Mouse (Mus musculus) CH12.LX (cell line): ENCODE results near the gene Adtrp. TPM values are rescaled to one million over a fixed set of nuclear protein-coding genes. Genes with fewer than 3 reads are reported as not detected.

ENCODE experiments used
- DNase-seq: peaks from one replicate; pipeline ENCODE4 v3.0.0-alpha.2; 2013; ENCODE audit errors: extremely low read depth
- H3K27ac ChIP-seq: 2 replicates; pipeline ENCODE4 v1.5.1; 2012; ENCODE audit warnings: low read depth, mild to moderate bottlenecking, control low read depth, moderate library complexity; ENCODE audit not compliant: insufficient read depth
- H3K27me3 ChIP-seq: replicated peaks from 2 replicates; pipeline ENCODE3; 2012; ENCODE audit warnings: inconsistent platforms
- H3K36me3 ChIP-seq, 2 experiments: replicated peaks in 1 of 2; 2 replicates each; pipeline versions ENCODE3 to v1.6.1; 2012; ENCODE audit warnings: inconsistent platforms in 1 of 2, low read length in 1 of 2, mild to moderate bottlenecking in 1 of 2, mixed read lengths in 1 of 2, moderate library complexity in 1 of 2; ENCODE audit not compliant: control insufficient read depth in 1 of 2, insufficient read depth in 1 of 2
- H3K4me1 ChIP-seq, 2 experiments: 2 replicates each; pipeline ENCODE4 v1.6.1; 2012; ENCODE audit warnings: inconsistent platforms in 1 of 2, moderate library complexity in 1 of 2; ENCODE audit not compliant: insufficient read depth in 2 of 2, control insufficient read depth in 1 of 2
- H3K4me2 ChIP-seq: 2 replicates; pipeline ENCODE4 v1.6.1; 2012; ENCODE audit warnings: low read depth, mild to moderate bottlenecking, control low read depth; ENCODE audit not compliant: poor library complexity, insufficient read depth, severe bottlenecking
- H3K4me3 ChIP-seq, 3 experiments: fragments of 150-350 bp in 1 of 3; sonication (generic) in 1 of 3; replicated peaks in 1 of 3; 2 replicates each; pipeline versions ENCODE3 to v1.5.1; 2011 to 2012; ENCODE audit warnings: low read depth in 2 of 3, low read length in 2 of 3, mild to moderate bottlenecking in 2 of 3, moderate library complexity in 2 of 3, control low read depth in 1 of 3, improper control_type of control experiment in 1 of 3, inconsistent platforms in 1 of 3, mixed read lengths in 1 of 3; ENCODE audit not compliant: poor library complexity in 1 of 3
- H3K79me2 ChIP-seq: replicated peaks from 2 replicates; pipeline ENCODE4 v1.6.1; 2012; ENCODE audit warnings: mild to moderate bottlenecking, moderate library complexity; ENCODE audit not compliant: control insufficient read depth, poor library complexity, insufficient read depth, severe bottlenecking; ENCODE audit errors: extremely low read depth
- H3K9ac ChIP-seq: 2 replicates; pipeline ENCODE4 v1.6.1; 2012; ENCODE audit warnings: low read depth, mild to moderate bottlenecking, control low read depth, moderate library complexity; ENCODE audit not compliant: insufficient read depth
- H3K9me3 ChIP-seq: replicated peaks from 2 replicates; pipeline ENCODE3; 2012; ENCODE audit warnings: low read length, inconsistent platforms, mixed read lengths
- BHLHE40 ChIP-seq: IDR thresholded peaks from 2 replicates; pipeline ENCODE4 v1.6.1; 2011; ENCODE audit warnings: mild to moderate bottlenecking, low read depth, low read length, improper control_type of control experiment
- CHD2 ChIP-seq: IDR thresholded peaks from 2 replicates; pipeline ENCODE4 v1.6.1; 2011; ENCODE audit warnings: low read length, improper control_type of control experiment
- CTCF ChIP-seq, 2 experiments: IDR thresholded peaks in 1 of 2; conservative IDR thresholded peaks in 1 of 2; 2 replicates each; pipeline ENCODE4 v1.5.1; 2011 to 2012; ENCODE audit warnings: low read depth in 2 of 2, low read length in 2 of 2, improper control_type of control experiment in 1 of 2, inconsistent platforms in 1 of 2, mild to moderate bottlenecking in 1 of 2, moderate library complexity in 1 of 2
- E2F4 ChIP-seq: IDR thresholded peaks from 2 replicates; pipeline ENCODE4 v1.6.1; 2011; ENCODE audit warnings: low read depth, low read length, improper control_type of control experiment; ENCODE audit not compliant: insufficient replicate concordance
- EP300 ChIP-seq: IDR thresholded peaks from 2 replicates; pipeline ENCODE4 v1.6.1; 2011; ENCODE audit warnings: low read length, improper control_type of control experiment
- HCFC1 ChIP-seq: IDR thresholded peaks from 2 replicates; pipeline ENCODE4 v1.6.1; 2012; ENCODE audit warnings: low read depth, mild to moderate bottlenecking, inconsistent platforms, low read length, improper control_type of control experiment
- IRF4 ChIP-seq: IDR thresholded peaks from 2 replicates; pipeline ENCODE4 v1.6.1; 2014; ENCODE audit warnings: low read depth, mild to moderate bottlenecking, inconsistent platforms, low read length, improper control_type of control experiment
- JUND ChIP-seq: conservative IDR thresholded peaks from 2 replicates; pipeline ENCODE4 v1.6.1; 2011; ENCODE audit warnings: low read depth, low read length, improper control_type of control experiment
- MAX ChIP-seq: IDR thresholded peaks from 2 replicates; pipeline ENCODE4 v1.6.1; 2011; ENCODE audit warnings: low read length, improper control_type of control experiment
- MAZ ChIP-seq: IDR thresholded peaks from 2 replicates; pipeline ENCODE4 v1.6.1; 2012; ENCODE audit warnings: low read depth, mild to moderate bottlenecking, inconsistent platforms, low read length, improper control_type of control experiment, moderate library complexity
- MEF2A ChIP-seq: IDR thresholded peaks from 2 replicates; pipeline ENCODE4 v1.6.1; 2014; ENCODE audit warnings: low read depth, mild to moderate bottlenecking, inconsistent platforms, low read length, improper control_type of control experiment, borderline replicate concordance
- MXI1 ChIP-seq: IDR thresholded peaks from 2 replicates; pipeline ENCODE4 v1.6.1; 2011; ENCODE audit warnings: mild to moderate bottlenecking, low read depth, low read length, improper control_type of control experiment
- MYC ChIP-seq: IDR thresholded peaks from 2 replicates; pipeline ENCODE4 v1.6.1; 2011; ENCODE audit warnings: low read depth, mild to moderate bottlenecking, improper control_type of control experiment, low read length
- NELFE ChIP-seq: IDR thresholded peaks from 2 replicates; pipeline ENCODE4 v1.6.1; 2011; ENCODE audit warnings: low read depth, low read length, improper control_type of control experiment
- NRF1 ChIP-seq: IDR thresholded peaks from 2 replicates; pipeline ENCODE4 v1.6.1; 2014; ENCODE audit warnings: low read depth, mild to moderate bottlenecking, inconsistent platforms, low read length, improper control_type of control experiment, moderate library complexity
- POLR2AphosphoS2 ChIP-seq: IDR thresholded peaks from 2 replicates; pipeline ENCODE4 v1.6.1; 2011; ENCODE audit warnings: low read depth, low read length, improper control_type of control experiment
- RAD21 ChIP-seq: IDR thresholded peaks from 2 replicates; pipeline ENCODE4 v1.6.1; 2011; ENCODE audit warnings: low read depth, mild to moderate bottlenecking, low read length, improper control_type of control experiment, moderate library complexity
- RCOR1 ChIP-seq: conservative IDR thresholded peaks from 2 replicates; pipeline ENCODE4 v1.6.1; 2012; ENCODE audit warnings: low read depth, mild to moderate bottlenecking, inconsistent platforms, low read length, improper control_type of control experiment
- SIN3A ChIP-seq: IDR thresholded peaks from 2 replicates; pipeline ENCODE4 v1.6.1; 2012; ENCODE audit warnings: low read length, improper control_type of control experiment, inconsistent platforms
- SMC3 ChIP-seq: IDR thresholded peaks from 2 replicates; pipeline ENCODE4 v1.6.1; 2011; ENCODE audit warnings: low read depth, low read length, improper control_type of control experiment
- TCF12 ChIP-seq: IDR thresholded peaks from 2 replicates; pipeline ENCODE4 v1.6.1; 2014; ENCODE audit warnings: low read depth, mild to moderate bottlenecking, inconsistent platforms, low read length, improper control_type of control experiment
- UBTF ChIP-seq: IDR thresholded peaks from 2 replicates; pipeline ENCODE4 v1.6.1; 2012; ENCODE audit warnings: low read depth, mild to moderate bottlenecking, inconsistent platforms, low read length, improper control_type of control experiment, moderate library complexity
- ZC3H11A ChIP-seq: IDR thresholded peaks from 2 replicates; pipeline ENCODE4 v1.6.1; 2012; ENCODE audit warnings: low read depth, mild to moderate bottlenecking, inconsistent platforms, low read length, improper control_type of control experiment
- ZMIZ1 ChIP-seq: IDR thresholded peaks from 2 replicates; pipeline ENCODE4 v1.6.1; 2012; ENCODE audit warnings: low read depth, mild to moderate bottlenecking, inconsistent platforms, low read length, improper control_type of control experiment
- dilution Hi-C: fragments of 300-500 bp; cut with MboI; formaldehyde crosslinking; loops from 2 replicates; pipeline ENCODE4 v1.14.3; 2020; ENCODE audit warnings: low sequenced_read_pairs; ENCODE audit not compliant: extremely low pct_unique_long_range_greater_than_20kb, extremely low pct_ligation_motif_present
- in situ Hi-C: fragments of 300-500 bp; cut with MboI; formaldehyde crosslinking; loops from 3 replicates; pipeline ENCODE4 v1.14.3; 2019; ENCODE audit warnings: low sequenced_read_pairs, low pct_ligation_motif_present, low pct_unique_long_range_greater_than_20kb, mixed read lengths
- polyA plus RNA-seq: library from polyadenylated mRNA; unstranded; fragments of >175 nt; gene quantifications from 2 replicates; pipeline ENCODE4 v1.2.1, GENCODE M21; 2012; ENCODE audit warnings: low read depth; ENCODE audit not compliant: insufficient read length
- total RNA-seq, 2 experiments: library from RNA; depleted of rRNA; stranded (reverse); fragments of 300-350 nt in 1 of 2; fragments of >200 nt in 1 of 2; gene quantifications; 2 replicates each; pipeline ENCODE4 v1.2.3; 2012 to 2014

Adtrp gene
- total and polyA plus RNA-seq, 3 experiments, result 4.2 to 37.1 (median 7.2) TPM

DNA sequence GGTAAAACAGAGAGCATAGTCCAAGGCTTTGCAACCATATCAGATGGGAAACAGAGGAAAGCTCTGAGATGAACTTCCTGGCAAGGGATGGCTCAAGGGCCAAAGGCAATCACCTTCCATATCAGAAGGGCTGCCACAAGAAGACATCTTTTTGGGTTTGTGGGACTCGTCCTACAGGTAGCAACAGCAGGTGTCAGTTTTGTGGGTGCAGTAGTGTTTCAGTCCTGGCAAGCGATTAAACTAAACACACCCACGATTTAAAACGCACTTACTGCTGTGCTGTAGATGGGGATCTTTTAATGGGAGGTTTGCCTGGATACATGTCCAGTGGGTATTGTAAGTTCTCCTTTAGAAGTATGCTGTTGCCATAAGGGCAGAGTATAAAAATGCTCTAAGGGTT lies 43.1 kb upstream of the Adtrp start:
- DNase-seq, result no peak
- H3K4me3 ChIP-seq, result no peak overlapping the region
- in situ Hi-C loops, result no loop called here

DNA sequence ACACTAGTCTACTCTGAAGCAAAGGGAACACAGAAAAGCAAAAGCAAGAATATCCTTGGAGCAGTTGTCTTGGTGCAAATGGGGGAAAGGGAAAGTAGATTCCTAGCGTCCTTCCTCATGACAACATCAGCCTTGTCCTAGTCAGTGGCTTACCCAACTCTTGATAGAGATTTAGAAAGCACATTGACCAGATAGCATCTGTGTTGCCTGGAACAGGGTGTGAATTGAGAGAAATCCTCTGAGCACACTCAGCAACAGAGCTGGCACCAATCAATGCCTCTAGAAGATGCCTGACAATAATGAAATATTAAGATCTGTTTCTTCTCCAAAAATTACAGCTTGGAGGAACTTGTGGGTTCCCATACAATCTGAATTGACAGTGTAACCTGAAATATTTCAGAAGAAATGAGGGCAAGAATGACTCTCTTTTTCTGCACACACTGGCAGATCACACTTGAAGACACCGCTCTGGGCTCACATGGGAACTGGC lies 42.7 kb upstream of the Adtrp start:
- H3K9ac ChIP-seq, result no peak overlapping the region
- no peak for TF ChIP-seq EP300
- TF ChIP-seq TCF12, result no peak
- H3K4me1 ChIP-seq, result peaks cover 2 to 7% of the 10 kb centered on the region in 2 experiments; a peak in 2 of 4 replicates
- no peaks in the 10 kb centered on the region for H3K27me3 ChIP-seq
- no peak overlapping the region for H3K27ac ChIP-seq
- no peak overlapping the region for H3K4me3 ChIP-seq
- peaks cover 2 to 4% of the 10 kb centered on the region in 2 experiments for H3K36me3 ChIP-seq
- dilution Hi-C loops (no loop called here), in situ Hi-C loops (no loop called here)
- peaks cover 13% of the 10 kb centered on the region for H3K9me3 ChIP-seq
- H3K4me2 ChIP-seq, result no peak overlapping the region
- H3K79me2 ChIP-seq, result no peaks in the 10 kb centered on the region
- no peak for DNase-seq

More for the DNA sequence above, 43.1 kb upstream of the Adtrp start:
- no peak overlapping the region for H3K27ac ChIP-seq
- H3K36me3 ChIP-seq, result peaks cover 3 to 7% of the 10 kb centered on the region in 2 experiments
- no peak for TF ChIP-seq MAZ
- TF ChIP-seq SIN3A, result no peak
- TF ChIP-seq MAX, result no peak
- TF ChIP-seq MYC, result no peak
- no peak for TF ChIP-seq POLR2AphosphoS2
- TF ChIP-seq MEF2A, result no peak
- no peak overlapping the region for H3K4me2 ChIP-seq
- dilution Hi-C loops, result no loop called here
- H3K9ac ChIP-seq, result no peak overlapping the region
- H3K79me2 ChIP-seq, result no peaks in the 10 kb centered on the region
- no peaks in the 10 kb centered on the region for H3K27me3 ChIP-seq
- H3K9me3 ChIP-seq, result peaks cover 17% of the 10 kb centered on the region
- H3K4me1 ChIP-seq, result peaks cover 2% of the 10 kb centered on the region in 2 experiments; a peak in 2 of 4 replicates

DNA sequence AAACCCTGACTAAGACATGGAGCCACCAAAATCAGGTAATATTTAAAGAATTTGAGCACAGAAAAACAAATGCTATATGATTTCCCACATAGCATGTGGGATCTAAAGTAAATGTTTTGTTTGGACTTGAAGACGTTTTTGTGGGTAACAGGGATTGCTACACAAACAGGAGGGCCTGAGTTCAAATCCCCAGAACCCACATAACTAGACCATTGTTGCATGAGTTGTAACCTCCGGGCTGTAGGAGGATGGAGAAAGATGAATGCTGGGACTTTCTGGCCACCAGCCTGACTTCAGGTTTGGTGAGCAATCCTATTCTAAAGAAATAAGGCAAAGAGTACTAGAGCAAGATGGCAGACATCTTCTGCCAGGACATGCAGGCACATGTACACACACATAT lies 41.2 kb upstream of the Adtrp start:
- Histone ChIP-seq H3K4me2 (no peak overlapping the region), H3K4me3 (no peak overlapping the region), H3K4me1 (peaks cover 6 to 21% of the 10 kb centered on the region in 2 experiments; a peak in 3 of 4 replicates), H3K9ac (no peak overlapping the region), H3K9me3 (peaks cover 11% of the 10 kb centered on the region), H3K27ac (no peak overlapping the region), H3K36me3 (peaks cover 0 to 2% of the 10 kb centered on the region in 2 experiments), H3K79me2 (no peaks in the 10 kb centered on the region), H3K27me3 (no peaks in the 10 kb centered on the region)
- no peak for DNase-seq
- in situ Hi-C loops, result loop anchor here (10.0 kb wide), 1 partner anchor 124 kb away; no protein-coding TSS in a partner anchor
- TF ChIP-seq ZC3H11A, result no peak
- TF ChIP-seq ZMIZ1, result no peak
- no peak for TF ChIP-seq SMC3
- TF ChIP-seq RAD21, result no peak
- TF ChIP-seq SIN3A, result no peak
- TF ChIP-seq RCOR1, result no peak
- no peak for TF ChIP-seq HCFC1
- no peak for TF ChIP-seq UBTF
- TF ChIP-seq BHLHE40, result no peak
- TF ChIP-seq CHD2, result no peak
- TF ChIP-seq NELFE, result no peak
- TF ChIP-seq E2F4, result no peak
- TF ChIP-seq POLR2AphosphoS2, result no peak
- no peak for TF ChIP-seq JUND
- no peak for TF ChIP-seq MXI1
- TF ChIP-seq NRF1, result no peak
- TF ChIP-seq IRF4, result no peak
- no peak for TF ChIP-seq MAZ
- no peak for TF ChIP-seq CTCF (conservative IDR thresholded peaks at IDR 0.05 in 1 of 2, IDR thresholded peaks at IDR 0.05 in 1 of 2; ENCODE audit: low read depth in 2 of 2, low read length in 2 of 2)
- dilution Hi-C loops, result no loop called here
